Mouse (Mus musculus) CH12.LX (cell line): ENCODE results near the gene Ripply1.

Experiments
- CHD2 ChIP-seq: IDR thresholded peaks from 2 replicates; pipeline ENCODE4 v1.6.1; 2011; ENCODE audit warnings: low read length, improper control_type of control experiment
- CTCF ChIP-seq, 2 experiments: IDR thresholded peaks in 1 of 2; conservative IDR thresholded peaks in 1 of 2; 2 replicates each; pipeline ENCODE4 v1.5.1; 2011 to 2012; ENCODE audit warnings: low read depth in 2 of 2, low read length in 2 of 2, improper control_type of control experiment in 1 of 2, inconsistent platforms in 1 of 2, mild to moderate bottlenecking in 1 of 2, moderate library complexity in 1 of 2
- ELF1 ChIP-seq: IDR thresholded peaks from 2 replicates; pipeline ENCODE4 v1.6.1; 2014; ENCODE audit warnings: low read depth, mild to moderate bottlenecking, inconsistent platforms, low read length, improper control_type of control experiment
- HCFC1 ChIP-seq: IDR thresholded peaks from 2 replicates; pipeline ENCODE4 v1.6.1; 2012; ENCODE audit warnings: low read depth, mild to moderate bottlenecking, inconsistent platforms, low read length, improper control_type of control experiment
- MAFK ChIP-seq: IDR thresholded peaks from 2 replicates; pipeline ENCODE4 v1.6.1; 2011; ENCODE audit warnings: low read length, improper control_type of control experiment; ENCODE audit not compliant: insufficient replicate concordance
- MAX ChIP-seq: IDR thresholded peaks from 2 replicates; pipeline ENCODE4 v1.6.1; 2011; ENCODE audit warnings: low read length, improper control_type of control experiment
- MAZ ChIP-seq: IDR thresholded peaks from 2 replicates; pipeline ENCODE4 v1.6.1; 2012; ENCODE audit warnings: low read depth, mild to moderate bottlenecking, inconsistent platforms, low read length, improper control_type of control experiment, moderate library complexity
- POLR2A ChIP-seq: IDR thresholded peaks from 2 replicates; pipeline ENCODE4 v1.6.1; 2011; ENCODE audit warnings: low read depth, mild to moderate bottlenecking, improper control_type of control experiment, low read length
- UBTF ChIP-seq: IDR thresholded peaks from 2 replicates; pipeline ENCODE4 v1.6.1; 2012; ENCODE audit warnings: low read depth, mild to moderate bottlenecking, inconsistent platforms, low read length, improper control_type of control experiment, moderate library complexity

DNA sequence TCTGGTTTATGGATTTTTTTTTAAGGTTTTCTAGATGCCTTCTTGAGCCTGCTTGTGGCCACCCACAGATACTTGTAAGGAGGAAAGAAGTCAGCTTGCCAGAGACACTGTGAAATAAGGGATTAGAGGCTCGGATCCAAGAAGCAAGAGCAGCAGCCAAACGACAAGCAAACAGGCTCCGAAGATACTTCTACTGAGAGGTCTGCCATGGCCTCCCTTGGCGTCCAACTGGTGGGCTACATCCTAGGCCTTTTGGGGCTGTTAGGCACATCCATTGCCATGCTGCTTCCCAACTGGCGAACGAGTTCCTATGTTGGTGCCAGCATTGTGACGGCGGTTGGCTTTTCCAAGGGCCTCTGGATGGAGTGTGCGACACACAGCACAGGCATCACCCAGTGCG is 26.3 kb upstream of the Ripply1 start:
- no peak for TF ChIP-seq MAX
- no peak for TF ChIP-seq POLR2A
- no peak for TF ChIP-seq CTCF (conservative IDR thresholded peaks at IDR 0.05 in 1 of 2, IDR thresholded peaks at IDR 0.05 in 1 of 2; ENCODE audit: low read depth in 2 of 2, low read length in 2 of 2)
- no peak for TF ChIP-seq HCFC1
- TF ChIP-seq MAFK: no peak
- no peak for TF ChIP-seq MAZ
- no peak for TF ChIP-seq UBTF
- no peak for TF ChIP-seq ELF1
- no peak for TF ChIP-seq CHD2
